Mouse (Mus musculus): ENCODE measurements around the gene Ncoa1.
A peak's percentile ranks its signal among the peaks of the same experiment; 100 is the strongest.

- TF ChIP-seq CTCF (IDR thresholded peaks at IDR 0.05) (peak; percentile 34), POLR2A (IDR thresholded peaks at IDR 0.05; ENCODE audit: insufficient read depth, low read depth, low read length) (no peak), EP300 (IDR thresholded peaks at IDR 0.05; ENCODE audit: insufficient read depth, low read depth, low read length) (no peak)
Observed at GRCm38 (mm10) chr12:4390721-4391120, 86.3 kb downstream of the Ncoa1 start.

Data from heart, adult 2 months (tissue).